Mouse (Mus musculus) kidney, embryonic 14.5 days (tissue): ENCODE data around the gene Agbl3. TPM values are rescaled to one million over a fixed set of nuclear protein-coding genes. Genes with fewer than 3 reads are reported as not detected.

Source experiments
- ATAC-seq: fragments of 200-750 bp; cut with Nextera tagmentation; 2 replicates; pipeline ENCODE4 v1.8.0; 2017; ENCODE audit warnings: moderate number of reproducible peaks, mild to moderate bottlenecking, moderate TSS enrichment, moderate library complexity; ENCODE audit not compliant: low FRiP score, low TSS enrichment
- H3K27ac ChIP-seq: fragments of 300-500 bp; sonication (generic); 2 replicates; pipeline ENCODE4 v1.5.1; 2014; ENCODE audit warnings: low read depth, mild to moderate bottlenecking, low read length, moderate library complexity, mixed read lengths
- H3K27me3 ChIP-seq: fragments of 300-500 bp; sonication (generic); 2 replicates; pipeline ENCODE4 v1.6.1; 2014; ENCODE audit warnings: mild to moderate bottlenecking, low read length; ENCODE audit not compliant: control insufficient read depth, insufficient read depth
- H3K36me3 ChIP-seq: fragments of 300-500 bp; sonication (generic); 2 replicates; pipeline ENCODE4 v1.6.1; 2014; ENCODE audit warnings: low read length, mixed read lengths; ENCODE audit not compliant: control insufficient read depth, insufficient read depth
- H3K4me1 ChIP-seq: fragments of 300-500 bp; sonication (generic); 2 replicates; pipeline ENCODE4 v1.6.1; 2014; ENCODE audit warnings: low read length, mixed read lengths; ENCODE audit not compliant: control insufficient read depth, insufficient read depth
- H3K4me2 ChIP-seq: fragments of 300-500 bp; sonication (generic); replicated peaks from 2 replicates; pipeline ENCODE4 v1.6.1; 2014; ENCODE audit warnings: low read depth, mild to moderate bottlenecking, low read length
- H3K4me3 ChIP-seq: fragments of 300-500 bp; sonication (generic); 2 replicates; pipeline ENCODE4 v1.5.1; 2014; ENCODE audit warnings: mild to moderate bottlenecking, low read length
- H3K9ac ChIP-seq: fragments of 300-500 bp; sonication (generic); 2 replicates; pipeline ENCODE4 v1.6.1; 2014; ENCODE audit warnings: low read depth, mild to moderate bottlenecking, low read length, moderate library complexity
- H3K9me3 ChIP-seq: fragments of 300-500 bp; sonication (generic); 2 replicates; pipeline ENCODE4 v1.6.1; 2016; ENCODE audit warnings: low read length; ENCODE audit not compliant: control insufficient read depth
- WGBS: fragments of 180-500 bp; shearing (Covaris S2); extraction: QIAGEN DNeasy Blood & Tissue Kit; methylation state at CpG from one replicate; pipeline ENCODE4 v1.1.7; 2014; 5-methylcytosine and 5-hydroxymethylcytosine counted together
- polyA plus RNA-seq: library from polyadenylated mRNA; unstranded; fragments of >200 nt; fragmentation: Nextera tagmentation; extraction: Ambion mirVana; gene quantifications from 2 replicates; pipeline ENCODE4 v1.2.1, GENCODE M21; 2014

Gene Agbl3
- polyA plus RNA-seq, 1 experiment from 2014 or later: 6.2 TPM

DNA sequence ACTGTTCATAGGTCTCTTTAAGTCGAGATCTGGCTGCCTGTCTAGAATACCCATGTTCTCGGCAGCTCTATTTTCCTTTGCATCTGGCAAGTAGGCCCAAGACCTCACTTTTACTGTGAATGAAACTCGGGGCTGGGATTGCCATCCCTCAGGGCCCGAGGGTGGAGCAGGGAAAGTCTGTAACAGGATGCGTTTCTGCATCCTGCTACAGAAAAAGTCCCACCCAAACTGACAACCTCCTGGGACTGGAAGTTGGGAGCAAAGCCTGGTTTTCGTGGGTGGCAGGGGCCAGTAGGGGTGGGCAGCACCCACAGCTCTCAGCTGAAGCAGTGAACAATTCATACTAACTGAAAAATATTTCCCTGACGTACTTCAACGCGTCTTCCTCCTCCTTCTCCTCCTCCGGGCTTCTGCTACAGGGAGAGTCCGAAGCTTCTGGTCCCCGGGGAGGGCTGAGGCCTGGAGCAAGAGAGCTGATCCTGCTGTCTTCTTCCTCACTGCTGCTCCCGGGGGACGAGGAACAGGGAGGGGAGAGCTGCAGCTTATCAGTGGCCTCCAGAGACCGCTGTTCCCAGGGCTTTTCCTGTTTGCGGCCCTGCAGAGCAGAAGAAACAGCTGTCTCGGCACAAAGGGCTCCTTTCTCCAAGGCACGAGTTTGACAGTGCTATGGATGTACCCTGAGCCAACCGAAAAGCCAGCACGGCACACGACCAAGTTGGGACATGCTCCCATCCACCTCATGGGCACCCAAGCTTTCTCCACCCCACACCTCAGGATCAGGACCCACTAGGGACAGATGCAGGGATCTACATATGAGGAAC lies 94.1 kb downstream of the Agbl3 start:
- H3K9ac ChIP-seq: no peak overlapping the region; the same call in 1 of the 2 replicates
- ATAC-seq: no peak
- no peak overlapping the region for H3K4me2 ChIP-seq
- peaks cover 18% of the 10 kb centered on the region for H3K4me1 ChIP-seq
- H3K9me3 ChIP-seq: no peaks in the 10 kb centered on the region
- 0 out of 2 replicates have a peak, but pooled peaks cover 4% of the 10 kb centered on the region for H3K36me3 ChIP-seq
- no peak overlapping the region for H3K4me3 ChIP-seq
- 64% methylated on average over 21 of the region's 21 CpGs for WGBS
- H3K27ac ChIP-seq: peak overlapping the region; percentile 68
- no peaks in the 10 kb centered on the region for H3K27me3 ChIP-seq

DNA sequence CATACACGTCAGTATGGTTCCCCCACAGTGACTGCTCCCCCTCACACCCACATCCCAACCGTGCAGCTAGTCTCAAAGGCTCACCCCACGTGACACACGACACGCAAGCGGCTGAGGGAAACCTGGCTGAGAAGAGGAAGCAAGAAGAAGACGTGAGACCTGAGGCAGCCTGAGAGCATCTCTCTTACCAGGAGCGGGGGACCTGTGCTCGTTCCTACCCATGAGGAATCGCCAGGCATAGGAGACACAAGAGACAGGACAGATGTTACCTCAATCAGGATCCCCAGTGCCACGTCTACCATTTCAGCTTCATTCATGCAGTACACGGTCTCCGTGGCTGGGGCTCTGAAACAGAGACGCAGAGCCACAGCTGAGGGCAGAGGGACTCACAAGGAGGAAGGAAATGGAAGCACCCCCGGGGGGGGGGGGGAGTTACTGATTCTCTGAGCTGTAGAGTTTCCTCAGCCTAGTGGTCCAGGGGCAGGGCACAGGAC lies 95.1 kb downstream of the Agbl3 start:
- Histone ChIP-seq H3K4me2 (no peak overlapping the region), H3K4me1 (peaks cover 18% of the 10 kb centered on the region), H3K27ac (peak overlapping the region; percentile 55; the same call in 1 of the 2 replicates), H3K27me3 (no peaks in the 10 kb centered on the region), H3K9me3 (no peaks in the 10 kb centered on the region), H3K4me3 (no peak overlapping the region), H3K36me3 (peaks cover 4% of the 10 kb centered on the region; the same call in 1 of the 2 replicates), H3K9ac (no peak overlapping the region)
- WGBS: 86% methylated on average over 15 of the region's 15 CpGs
- ATAC-seq: no peak

DNA sequence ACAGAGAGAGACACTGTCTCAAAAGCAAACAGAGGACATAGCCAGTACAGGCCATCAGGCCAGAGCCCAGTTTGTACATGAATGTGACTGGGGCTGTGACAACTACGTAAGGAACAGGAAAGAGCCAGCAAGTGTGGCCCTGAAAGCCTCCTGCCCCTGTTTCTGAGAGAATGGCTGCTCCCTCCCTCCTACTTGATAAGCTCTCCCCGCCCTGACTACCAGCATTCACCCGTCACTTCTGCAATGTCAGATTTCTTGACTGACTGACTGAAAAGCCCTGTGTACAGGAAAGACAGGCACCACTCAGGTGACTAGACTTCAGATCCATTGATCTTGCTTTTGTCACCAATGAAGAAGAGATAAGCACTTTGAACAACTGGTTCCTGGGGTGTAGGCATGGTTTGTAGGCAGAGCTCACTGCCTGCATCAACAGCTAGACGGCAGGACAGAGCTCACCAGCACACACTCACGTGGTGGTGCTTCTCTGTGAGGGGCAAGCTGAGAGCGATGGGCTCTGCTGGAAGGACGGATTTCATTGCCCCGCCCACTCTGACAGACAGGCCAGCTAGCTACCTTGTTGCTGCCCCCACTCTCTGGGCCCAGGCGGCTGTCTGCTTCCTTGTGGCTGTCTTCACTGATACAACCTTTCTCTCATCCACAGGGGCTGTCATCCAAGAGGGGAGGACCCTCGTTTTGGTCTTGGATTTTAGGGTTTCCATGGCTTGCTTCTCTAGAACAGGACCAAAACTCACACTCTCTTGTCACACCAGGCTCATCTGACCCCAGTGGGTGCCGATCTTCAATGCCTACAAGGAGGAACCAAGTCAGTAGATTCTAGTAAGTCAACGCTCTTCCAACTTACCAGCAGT lies 96.0 kb downstream of the Agbl3 start:
- Histone ChIP-seq H3K4me1 (peaks cover 18% of the 10 kb centered on the region), H3K27ac (no peak overlapping the region), H3K9ac (0 out of 2 replicates have a peak overlapping the region, but pooled peaks have one; percentile 73), H3K4me3 (no peak overlapping the region; the same call in 1 of the 2 replicates), H3K4me2 (no peak overlapping the region; the same call in 1 of the 2 replicates), H3K9me3 (no peaks in the 10 kb centered on the region), H3K27me3 (no peaks in the 10 kb centered on the region), H3K36me3 (peaks cover 11% of the 10 kb centered on the region; the same call in 1 of the 2 replicates)
- 65% methylated on average over 12 of the region's 12 CpGs for WGBS
- ATAC-seq: no peak

DNA sequence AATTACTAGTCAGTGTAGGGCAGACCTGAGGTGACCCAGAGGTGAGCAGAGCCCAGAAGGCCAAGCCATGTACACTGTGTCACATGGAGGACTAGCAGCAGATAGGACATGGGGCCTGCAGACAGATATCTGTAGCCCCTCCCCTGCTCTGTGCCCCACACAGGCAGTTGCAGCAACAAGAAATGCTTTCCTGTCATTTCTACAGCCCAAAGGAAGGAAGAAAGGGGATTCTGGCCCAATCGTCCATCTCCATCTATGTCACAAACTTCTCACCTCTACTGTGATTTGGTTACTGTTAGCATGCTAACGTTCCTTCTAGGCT lies 96.6 kb downstream of the Agbl3 start:
- no peak for ATAC-seq
- no peaks in the 10 kb centered on the region for H3K9me3 ChIP-seq
- peak overlapping the region; percentile 73; the same call in 1 of the 2 replicates for H3K9ac ChIP-seq
- no peaks in the 10 kb centered on the region for H3K27me3 ChIP-seq
- peak overlapping the region; percentile 72; the same call in 1 of the 2 replicates for H3K4me3 ChIP-seq
- no peak overlapping the region for H3K27ac ChIP-seq
- peaks cover 15% of the 10 kb centered on the region; the same call in 1 of the 2 replicates for H3K36me3 ChIP-seq
- WGBS: 35% methylated on average over 2 of the region's 2 CpGs
- H3K4me2 ChIP-seq: peak overlapping the region; percentile 68
- H3K4me1 ChIP-seq: peaks cover 18% of the 10 kb centered on the region

DNA sequence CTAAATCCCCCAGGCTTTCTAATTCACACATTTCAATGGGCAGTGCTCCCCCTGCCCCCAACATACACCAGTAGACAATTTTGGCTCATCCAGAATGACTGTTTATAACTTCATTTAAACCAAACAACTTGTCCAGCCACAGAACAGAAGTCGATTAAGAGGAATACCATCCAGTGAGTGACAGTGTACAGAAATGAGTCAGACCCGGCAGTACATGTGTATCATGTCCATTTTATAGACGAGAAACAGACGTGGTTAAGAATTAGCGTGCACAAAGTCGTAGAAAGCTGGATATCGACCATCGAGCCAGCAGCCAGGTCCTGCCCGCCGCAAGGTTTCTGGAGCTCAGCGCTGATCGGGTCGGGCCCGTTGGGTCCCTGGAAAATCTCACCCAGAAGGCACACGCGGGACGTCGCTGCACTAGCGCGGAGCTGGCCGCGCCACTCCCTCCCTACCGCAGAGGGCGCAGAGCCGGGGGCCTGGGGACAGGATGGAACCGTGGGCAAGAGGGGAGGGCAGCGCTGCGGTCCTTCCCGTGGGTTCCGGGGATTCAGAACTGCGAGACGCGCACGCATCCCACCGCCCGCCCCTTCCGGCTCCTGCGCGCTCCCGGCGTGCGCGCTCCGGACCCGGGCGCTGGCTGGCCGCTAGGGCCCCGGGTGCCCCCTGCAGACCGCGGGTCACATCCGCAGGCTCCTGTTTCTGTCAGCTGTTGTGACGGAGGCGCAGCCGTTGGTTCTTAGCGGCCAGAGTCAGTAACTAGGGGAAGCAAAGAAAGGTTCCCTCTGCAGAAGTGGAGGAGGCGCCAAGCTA lies 97.5 kb downstream of the Agbl3 start, which contains the start of gene Cyren:
TSS of gene Cyren (minus strand) at position 552 of the 813 bp plus-strand sequence.
- peak; percentile 92 for ATAC-seq
- no peaks in the 10 kb centered on the region for H3K9me3 ChIP-seq
- H3K36me3 ChIP-seq: peaks cover 20% of the 10 kb centered on the region; the same call in 1 of the 2 replicates
- peak within 1 kb of the TSS; percentile 89 for H3K27ac ChIP-seq
- peak within 1 kb of the TSS; percentile 68 for H3K4me2 ChIP-seq
- under 1% methylated on average over 56 of the region's 56 CpGs for WGBS
- H3K4me1 ChIP-seq: peaks cover 18% of the 10 kb centered on the region
- no peaks in the 10 kb centered on the region for H3K27me3 ChIP-seq
- peak within 1 kb of the TSS; percentile 72 for H3K4me3 ChIP-seq
- H3K9ac ChIP-seq: peak within 1 kb of the TSS; percentile 73

- H3K9ac ChIP-seq: no peak overlapping the region
- H3K27ac ChIP-seq: no peak overlapping the region
- ATAC-seq: no peak
- peaks cover 18% of the 10 kb centered on the region for H3K4me1 ChIP-seq
- no peak overlapping the region for H3K4me2 ChIP-seq
- H3K4me3 ChIP-seq: no peak overlapping the region
- H3K36me3 ChIP-seq: peaks cover 18% of the 10 kb centered on the region
- WGBS: 89% methylated on average over 16 of the region's 16 CpGs
- no peaks in the 10 kb centered on the region for H3K9me3 ChIP-seq
- H3K27me3 ChIP-seq: no peaks in the 10 kb centered on the region
These were observed 99.0 kb downstream of the Agbl3 start for GRCm38 (mm10) chr6:34879101-34879740.

DNA sequence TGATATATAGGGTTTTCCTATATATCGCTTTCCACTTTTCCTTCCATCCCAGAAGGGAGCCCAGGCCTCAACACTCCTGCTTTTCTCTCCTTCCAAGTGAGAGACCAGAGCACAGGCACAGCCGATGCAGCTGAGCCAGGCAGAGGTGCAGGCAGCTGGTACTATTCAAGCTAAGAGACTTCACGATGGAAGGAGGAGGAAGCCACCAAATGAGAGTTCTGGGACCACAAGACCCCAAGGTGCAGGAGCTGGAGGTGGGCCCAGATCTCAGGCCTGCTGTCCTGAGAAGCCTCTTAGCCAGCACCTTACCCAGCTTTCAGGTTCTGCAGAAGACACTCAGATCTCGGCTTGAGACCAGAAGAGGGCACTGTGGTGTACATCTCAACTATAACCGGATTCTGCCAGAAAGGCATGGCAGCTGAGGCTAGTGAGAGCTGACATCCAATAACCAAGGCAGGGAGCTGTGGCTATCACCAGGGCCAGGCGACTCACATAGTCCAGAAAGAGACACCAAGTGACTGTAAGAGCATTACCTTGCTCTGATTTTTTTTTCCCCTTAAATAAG lies 99.8 kb downstream of the Agbl3 start:
- Histone ChIP-seq H3K9me3 (no peaks in the 10 kb centered on the region), H3K4me1 (peaks cover 18% of the 10 kb centered on the region), H3K27me3 (no peaks in the 10 kb centered on the region), H3K36me3 (peaks cover 25% of the 10 kb centered on the region), H3K4me3 (no peak overlapping the region), H3K27ac (no peak overlapping the region), H3K4me2 (no peak overlapping the region), H3K9ac (no peak overlapping the region)
- WGBS: 53% methylated on average over 6 of the region's 6 CpGs
- ATAC-seq: no peak
